Mouse (Mus musculus) gastrocnemius, postnatal 10 days (tissue): ENCODE measurements around the gene Adamts17. TPM values are rescaled to one million over a fixed set of nuclear protein-coding genes. Genes with fewer than 3 reads are reported as not detected.
A peak's percentile ranks its signal among the peaks of the same experiment; 100 is the strongest.

Experiments used
- DNase-seq: peaks from one replicate; pipeline ENCODE4 v3.0.0; 2021; ENCODE audit warnings: mixed read lengths
- total RNA-seq, 2 experiments: library from RNA; stranded (reverse); gene quantifications; 2 replicates each; pipeline ENCODE4 v1.2.3; 2021

Adamts17 gene
- total RNA-seq, 2 experiments from 2014 or later, result 9.7 to 16.6 TPM

DNA sequence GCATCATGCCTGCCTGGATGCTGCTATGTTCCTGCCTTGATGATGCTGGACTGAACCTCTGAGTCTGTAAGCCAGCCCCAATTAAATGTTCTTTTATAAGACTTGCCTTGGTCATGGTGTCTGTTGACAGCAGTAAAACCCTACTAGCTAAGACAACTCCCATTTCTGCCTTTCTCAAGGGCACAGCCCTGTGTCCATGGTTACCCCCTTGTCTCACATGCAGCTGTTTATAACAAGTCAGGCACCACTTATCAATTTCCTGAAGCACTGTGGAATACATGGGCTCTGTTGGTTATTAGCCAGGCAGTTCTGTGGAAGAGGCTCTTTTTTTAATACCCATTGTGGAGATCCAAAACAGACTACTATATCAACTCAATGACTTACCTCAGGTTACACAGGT, 193.1 kb downstream of the Adamts17 start:
- no peak for DNase-seq

GRCm38 (mm10) chr7:67034369-67034768, 194.8 kb downstream of the Adamts17 start:
- DNase-seq, result peak; percentile 35

DNA sequence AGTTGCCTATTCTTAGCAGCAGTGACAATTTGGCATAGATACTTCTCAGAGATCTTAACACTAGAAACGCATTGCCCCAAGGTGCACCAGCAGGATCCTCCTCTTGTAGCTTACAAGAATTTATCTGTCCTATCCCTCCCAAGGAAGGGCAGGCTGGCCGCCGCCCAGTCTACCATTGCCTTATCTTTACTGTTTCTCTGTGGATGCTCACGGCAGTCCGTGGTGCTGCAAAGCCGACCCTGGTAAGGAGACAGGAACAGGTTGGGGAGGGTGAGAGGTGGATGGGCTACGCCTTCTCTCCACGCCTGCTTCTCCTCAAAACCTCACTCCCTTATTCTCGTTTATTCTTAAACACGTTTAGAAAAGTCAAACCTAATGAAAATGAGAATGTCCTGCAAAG, 195.7 kb downstream of the Adamts17 start:
- no peak for DNase-seq

- DNase-seq, result no peak
Observed at GRCm38 (mm10) chr7:67035661-67036060, 196.1 kb downstream of the Adamts17 start.

- no peak for DNase-seq
Observed at GRCm38 (mm10) chr7:67036502-67037485, 197.3 kb downstream of the Adamts17 start.

DNA sequence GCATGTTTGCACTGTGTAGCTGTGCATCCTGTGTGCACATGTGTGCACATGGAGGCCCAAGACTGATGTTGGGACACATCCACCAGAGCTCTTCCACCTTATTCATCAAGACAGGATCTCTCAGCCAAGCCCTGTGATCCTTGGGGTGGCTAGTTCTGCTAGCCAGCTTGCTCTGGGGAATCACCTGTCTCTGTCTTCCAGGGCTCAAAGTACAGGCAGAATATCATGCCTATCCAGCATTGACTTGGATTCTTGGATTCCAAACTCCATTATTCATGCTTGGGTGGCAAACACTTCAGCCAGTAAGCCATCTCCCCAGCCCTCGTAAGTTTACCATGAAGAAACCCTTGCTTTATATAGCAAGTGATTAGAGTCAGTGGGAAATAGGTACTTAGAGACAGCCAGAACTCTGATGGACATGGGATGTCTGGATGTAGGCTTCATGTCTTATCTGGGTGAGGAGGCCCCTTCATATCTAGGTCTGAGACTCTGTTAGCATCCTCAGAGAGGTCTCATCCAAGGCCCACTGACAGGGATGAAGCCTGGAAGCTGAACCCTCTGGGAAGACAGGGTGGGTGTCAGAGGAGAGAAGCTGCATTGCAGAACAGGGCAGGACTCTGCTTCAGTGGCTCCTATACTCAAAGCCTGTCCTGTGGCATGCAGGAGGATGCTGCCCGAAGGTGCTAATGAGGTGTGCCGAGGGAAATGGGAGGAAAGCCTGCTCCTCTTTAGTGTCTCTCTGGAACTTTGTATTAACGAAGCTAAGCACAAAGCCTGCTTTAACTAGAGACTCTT, 198.4 kb downstream of the Adamts17 start:
- no peak for DNase-seq

- no peak for DNase-seq
Observed at GRCm38 (mm10) chr7:67039143-67039542, 199.6 kb downstream of the Adamts17 start.

- DNase-seq, result no peak
Observed at GRCm38 (mm10) chr7:67039861-67040260, 200.3 kb downstream of the Adamts17 start.

GRCm38 (mm10) chr7:67041685-67042084, 202.2 kb downstream of the Adamts17 start:
- DNase-seq, result no peak

DNA sequence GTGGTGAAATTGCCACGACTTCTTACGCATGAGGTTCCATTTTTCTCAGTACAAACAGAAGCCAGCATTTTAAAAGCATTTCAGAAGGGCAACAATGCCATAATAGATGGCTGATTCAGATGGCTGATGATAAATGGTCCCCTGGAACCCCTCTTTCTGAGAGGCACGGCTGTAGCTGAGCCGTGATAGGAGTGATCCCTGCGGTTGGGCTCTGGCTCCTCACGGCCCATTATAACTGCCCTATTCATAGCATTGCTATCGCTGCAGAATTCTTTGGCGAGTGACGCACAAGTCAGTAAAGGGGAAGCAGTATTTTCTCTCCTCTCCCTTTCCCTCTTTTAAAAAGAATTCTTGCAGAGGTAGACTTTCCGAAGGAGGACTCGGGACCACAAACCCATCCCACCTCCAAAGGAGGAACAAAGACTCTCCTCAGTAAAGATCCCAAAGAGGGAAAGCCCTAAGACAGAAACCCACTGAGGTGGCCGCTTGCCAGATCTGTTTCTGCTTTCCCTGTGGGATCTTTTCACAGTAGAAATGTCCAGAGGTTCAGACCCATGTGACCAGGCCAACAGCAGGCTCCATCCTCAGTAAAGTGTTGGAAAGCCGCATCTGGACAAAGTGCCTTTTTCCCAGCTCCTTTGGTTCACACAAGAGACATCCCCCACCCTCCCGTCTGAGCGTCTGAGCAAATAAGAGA, 204.7 kb downstream of the Adamts17 start:
- DNase-seq, result peak; percentile 25

- no peak for DNase-seq
Observed at GRCm38 (mm10) chr7:67045202-67045601, 205.7 kb downstream of the Adamts17 start.

- DNase-seq, result no peak
Observed at GRCm38 (mm10) chr7:67049206-67049605, 209.7 kb downstream of the Adamts17 start.

- no peak for DNase-seq
Observed at GRCm38 (mm10) chr7:67050424-67050823, 210.9 kb downstream of the Adamts17 start.

- DNase-seq, result no peak
Observed at GRCm38 (mm10) chr7:67051089-67051718, 211.7 kb downstream of the Adamts17 start.

DNA sequence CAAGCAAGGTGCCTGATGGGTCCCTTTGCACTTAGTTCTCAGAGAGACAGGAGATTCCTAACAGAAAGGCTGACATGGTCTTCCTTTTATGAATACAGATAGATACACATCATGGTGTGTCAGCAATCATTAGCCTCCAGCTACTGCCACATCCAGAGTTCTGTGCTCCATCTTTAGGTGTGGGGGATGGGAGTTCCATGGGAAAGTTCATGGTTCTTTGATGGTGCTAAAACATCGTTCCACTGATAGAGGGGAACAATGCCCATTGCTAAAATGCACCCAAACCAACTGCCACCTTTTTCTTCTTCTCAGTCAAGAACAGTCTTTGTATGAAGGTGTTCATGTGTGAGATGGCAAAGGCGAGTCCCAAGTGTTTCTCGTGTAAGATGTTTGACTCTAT, 215.3 kb downstream of the Adamts17 start:
- no peak for DNase-seq

GRCm38 (mm10) chr7:67055510-67055909, 216.0 kb downstream of the Adamts17 start:
- DNase-seq, result no peak

DNA sequence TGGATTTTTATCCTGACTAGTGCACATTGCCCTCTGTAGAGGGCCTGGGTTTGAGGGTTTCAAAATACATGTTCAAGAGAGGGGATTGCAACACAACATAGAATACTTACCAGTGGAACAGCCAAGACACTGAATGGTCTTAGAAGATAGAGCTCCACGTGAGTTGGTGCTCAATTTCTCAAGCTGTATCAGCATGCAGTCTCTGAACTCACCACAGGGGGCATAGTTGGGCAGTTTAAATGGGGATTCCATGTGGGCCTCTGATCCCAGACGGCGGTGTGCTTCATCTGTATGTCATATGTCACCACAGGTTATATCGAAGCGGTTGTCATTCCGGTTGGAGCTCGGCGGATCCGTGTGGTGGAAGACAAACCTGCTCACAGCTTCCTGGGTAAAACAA, 222.2 kb downstream of the Adamts17 start:
- DNase-seq, result peak; percentile 63

GRCm38 (mm10) chr7:67062571-67062970, 223.0 kb downstream of the Adamts17 start:
- no peak for DNase-seq

GRCm38 (mm10) chr7:67064627-67065305, 225.2 kb downstream of the Adamts17 start:
- DNase-seq, result no peak

DNA sequence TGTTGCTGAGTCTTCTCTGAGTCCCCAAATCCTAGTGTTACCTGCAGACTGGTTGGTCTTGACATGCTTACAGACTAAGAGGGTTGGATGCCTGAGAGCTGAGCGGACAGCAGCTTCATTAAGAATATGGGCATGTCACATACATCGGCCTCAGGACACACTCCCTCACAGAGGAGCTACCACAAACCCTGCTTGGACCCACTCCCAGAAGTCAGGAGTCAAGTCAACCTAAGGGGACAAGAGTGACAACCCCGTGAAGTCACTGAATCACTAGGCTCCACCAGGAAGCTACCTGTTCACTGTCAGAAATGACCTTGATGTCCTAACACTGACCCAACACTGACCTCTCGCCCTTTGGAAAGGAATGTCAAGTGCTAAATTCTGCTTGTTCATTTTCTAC, 226.1 kb downstream of the Adamts17 start:
- no peak for DNase-seq

GRCm38 (mm10) chr7:67072015-67072685, 232.6 kb downstream of the Adamts17 start:
- DNase-seq, result no peak
